Mouse (Mus musculus) c-Kit-negative CD71-positive TER-119-positive erythroid progenitor cells, embryonic 14.5 days (primary cell): ENCODE results near the gene Itpripl2.

Experiments
- DNase-seq: peaks from one replicate; pipeline ENCODE4 v3.0.0-alpha.2; 2013; ENCODE audit warnings: low read depth, low spot score

The Itpripl2 gene

DNA sequence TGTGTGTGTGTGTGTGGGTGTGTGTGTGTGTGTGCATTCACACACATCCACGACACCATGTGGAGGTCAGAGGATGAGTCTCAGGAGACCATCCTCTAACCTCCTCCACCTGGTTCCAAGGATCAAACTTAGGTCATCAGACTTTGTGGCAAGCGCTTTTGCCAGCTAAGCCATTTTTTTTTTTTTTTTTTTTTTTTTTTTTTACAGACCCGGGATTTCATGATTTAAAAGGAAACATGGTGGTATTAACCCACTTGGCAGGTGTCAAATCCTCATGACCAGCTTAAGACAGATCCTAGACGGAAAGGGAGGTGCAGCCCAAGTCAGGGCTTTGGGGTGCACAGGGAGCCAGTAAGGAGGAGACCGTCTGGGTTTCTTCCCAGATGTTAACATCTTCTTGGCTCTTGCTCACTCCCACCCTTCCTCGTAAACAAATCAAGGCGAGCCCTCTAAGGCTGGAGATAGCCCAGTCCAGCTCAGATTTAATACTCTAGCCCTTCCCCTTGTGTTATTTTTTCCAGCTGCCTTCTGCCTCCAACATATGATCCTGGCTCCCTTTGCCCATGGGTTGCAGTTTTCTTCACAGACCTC is 47.8 kb downstream of the Itpripl2 start:
- no peak for DNase-seq

GRCm38 (mm10) chr7:118443371-118443770 is 48.4 kb downstream of the Itpripl2 start:
- no peak for DNase-seq

DNA sequence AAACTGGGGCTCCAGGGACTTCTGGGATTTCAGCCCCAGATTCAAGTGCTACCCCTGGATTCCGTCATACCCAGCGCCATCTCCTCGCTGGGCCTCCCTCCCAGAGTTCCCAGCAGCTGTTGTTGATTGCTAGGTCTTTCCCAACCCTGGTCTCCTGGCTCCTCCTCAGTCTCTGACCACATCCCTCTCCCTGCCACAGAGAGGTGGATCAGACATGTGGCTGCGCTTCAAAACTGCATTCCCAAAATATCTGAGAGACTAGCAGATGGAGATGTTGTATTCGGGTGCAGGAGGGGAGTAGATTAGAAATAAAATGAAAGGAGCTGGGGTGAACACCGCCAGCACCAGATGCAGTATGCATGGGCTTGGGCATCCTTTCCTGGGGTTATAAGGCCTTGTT is 50.2 kb downstream of the Itpripl2 start:
- no peak for DNase-seq

DNA sequence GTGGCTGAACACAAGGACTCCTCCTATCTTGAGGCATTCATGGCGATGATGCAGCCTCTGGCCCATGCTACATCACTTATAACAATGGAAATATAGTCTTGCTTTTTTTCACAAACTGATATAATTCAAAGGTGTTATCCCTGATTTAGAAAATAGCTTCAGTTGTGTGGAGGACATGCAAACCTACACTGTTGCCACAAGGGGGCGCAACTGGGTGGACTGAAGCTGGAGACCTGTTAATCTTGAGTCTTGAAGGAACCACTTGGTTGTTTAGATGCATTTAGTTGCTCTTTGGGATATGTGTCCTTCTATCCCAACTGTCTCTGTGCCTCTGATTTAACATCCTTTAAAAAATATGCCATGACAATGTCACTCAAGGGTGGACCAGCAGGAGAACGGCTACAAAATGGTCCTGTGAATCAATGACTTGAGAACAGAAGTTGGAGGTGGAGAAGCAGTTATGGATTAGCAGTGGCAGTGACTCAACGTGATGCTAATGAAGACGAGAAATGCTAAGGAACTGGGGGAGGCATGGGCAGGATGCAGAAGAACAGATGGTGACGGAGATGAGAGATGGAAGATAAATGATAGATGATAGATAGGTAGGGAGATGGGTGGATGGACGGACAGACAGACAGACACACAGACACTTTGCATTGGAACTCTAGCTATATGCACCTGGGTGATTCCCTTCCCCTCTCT is 54.5 kb downstream of the Itpripl2 start:
- DNase-seq: peak; percentile 11
